12 mouse cellular contexts compared by ENCODE assay signal in the genomic region with DNA sequence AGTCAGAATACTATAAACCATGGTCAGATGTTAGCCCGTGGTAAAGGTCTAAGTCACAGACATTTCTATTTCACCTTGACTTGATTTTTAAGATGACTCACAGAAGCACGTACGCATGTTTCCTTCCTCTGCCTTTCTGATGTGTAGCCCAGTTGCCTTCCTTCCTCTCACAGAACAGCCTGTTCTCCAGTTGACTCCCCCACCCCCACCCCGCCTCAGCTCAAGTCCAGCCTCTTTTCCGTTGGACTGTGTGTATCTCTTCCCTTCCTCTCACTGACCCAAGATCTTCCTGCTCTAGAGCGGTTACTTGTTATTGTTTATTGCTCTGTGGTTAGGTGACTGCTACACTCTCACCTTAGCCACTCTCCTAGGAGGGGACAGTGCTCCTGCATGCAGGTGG. TPM values are rescaled to one million over a fixed set of nuclear protein-coding genes. Genes with fewer than 3 reads are reported as not detected.
DNase-seq lines count a peak whose midpoint lies in the region; ATAC-seq and TF ChIP-seq lines count a peak whose summit lies in the region.
"Had no signal": no experiment of that assay in that cellular context is flagged by ENCODE, and none has a peak within 500 bp of the region (broad histone marks: within the 10 kb centered on the region; RNA-seq: fewer than 3 reads in every experiment).

No protein-coding gene starts in this region.

- peak overlapping the region; percentile 51; the same call in 1 of the 2 replicates for H3K27ac ChIP-seq in kidney, embryonic 15.5 days
- H3K27ac ChIP-seq in lung, embryonic 16.5 days (ENCODE audit: low read length) = peak overlapping the region; percentile 78
- H3K27ac ChIP-seq in cerebellum, adult 2 months (ENCODE audit: insufficient read depth, low read length) = no peak overlapping the region
- H3K27ac ChIP-seq: limb, embryonic 10.5 days had no signal

- peak; percentile 47 for DNase-seq in adrenal gland, adult 2 months
- DNase-seq in adrenal gland, adult 18-20 months (ENCODE audit: low spot score in 2 of 2) = no peak
- DNase-seq in heart, adult 8-10 months (ENCODE audit: low spot score) = peak; percentile 77
- DNase-seq in cerebellum, adult 2 months = no peak
- no peak for DNase-seq in frontal cortex, postnatal 36 days (ENCODE audit: low spot score in 2 of 2)
- DNase-seq in frontal cortex, postnatal 10 days (ENCODE audit: low spot score in 2 of 2) = no peak
- DNase-seq: cerebellum, adult 9-10 months had no signal

- no peak overlapping the region for H3K9ac ChIP-seq in kidney, embryonic 15.5 days
- H3K9ac ChIP-seq in lung, embryonic 16.5 days (ENCODE audit: low read length) = no peak overlapping the region

- no peaks in the 10 kb centered on the region for H3K27me3 ChIP-seq in kidney, embryonic 15.5 days
- H3K27me3 ChIP-seq in lung, embryonic 16.5 days (ENCODE audit: control insufficient read depth, insufficient read depth, low read depth, low read length) = no peaks in the 10 kb centered on the region
- no peaks in the 10 kb centered on the region for H3K27me3 ChIP-seq in cerebellum, adult 2 months (ENCODE audit: control insufficient read depth, insufficient read depth, low read length)

- H3K9me3 ChIP-seq in kidney, embryonic 15.5 days (replicated peaks) = no peaks in the 10 kb centered on the region
- H3K9me3 ChIP-seq in lung, embryonic 16.5 days (ENCODE audit: control insufficient read depth, low read length) = no peaks in the 10 kb centered on the region
- H3K9me3 ChIP-seq: limb, embryonic 10.5 days had no signal

- no peak overlapping the region for H3K4me3 ChIP-seq in kidney, embryonic 15.5 days (replicated peaks)
- H3K4me3 ChIP-seq in lung, embryonic 16.5 days (ENCODE audit: low read length) = no peak overlapping the region
- no peak overlapping the region for H3K4me3 ChIP-seq in cerebellum, adult 2 months (replicated peaks; ENCODE audit: insufficient read depth, low read depth, low read length)
- H3K4me3 ChIP-seq: limb, embryonic 10.5 days had no signal

- no peak; the same call in 1 of the 2 replicates for ATAC-seq in kidney, embryonic 15.5 days (replicated peaks; ENCODE audit: low FRiP score)
- ATAC-seq in lung, embryonic 16.5 days (ENCODE audit: low read depth) = peak; percentile 22
- ATAC-seq: hindbrain, embryonic 16.5 days had no signal

- peaks cover 4% of the 10 kb centered on the region for H3K36me3 ChIP-seq in kidney, embryonic 15.5 days
- H3K36me3 ChIP-seq in lung, embryonic 16.5 days (ENCODE audit: control insufficient read depth, insufficient read depth, low read length) = no peaks in the 10 kb centered on the region
- H3K36me3 ChIP-seq: limb, embryonic 10.5 days had no signal

- WGBS in kidney, embryonic 15.5 days = 54% methylated on average over 6 of the region's 6 CpGs
- WGBS in lung, embryonic 16.5 days = 47% methylated on average over 6 of the region's 6 CpGs
- WGBS in cerebellum, adult 2 months = 83% methylated on average over 6 of the region's 6 CpGs

- no peak for TF ChIP-seq CTCF in cerebellum, adult 2 months (IDR thresholded peaks at IDR 0.05; ENCODE audit: borderline replicate concordance, insufficient read depth, low read depth, low read length)

- H3K4me2 ChIP-seq in kidney, embryonic 15.5 days = no peak overlapping the region
- no peak overlapping the region for H3K4me2 ChIP-seq in lung, embryonic 16.5 days (ENCODE audit: low read depth, low read length)

- TF ChIP-seq POLR2A in cerebellum, adult 2 months (IDR thresholded peaks at IDR 0.05; ENCODE audit: borderline replicate concordance, insufficient read depth, low read length) = no peak

- H3K4me1 ChIP-seq in kidney, embryonic 15.5 days = peaks cover 14% of the 10 kb centered on the region
- peaks cover 14% of the 10 kb centered on the region for H3K4me1 ChIP-seq in lung, embryonic 16.5 days (replicated peaks; ENCODE audit: control insufficient read depth, insufficient read depth, low read length)
- H3K4me1 ChIP-seq in cerebellum, adult 2 months (ENCODE audit: control insufficient read depth, insufficient read depth, low read length) = peaks cover 8% of the 10 kb centered on the region; the same call in 1 of the 2 replicates

RNA-seq across cellular contexts. Expression of a gene that starts 49.5 kb away (rescaled TPM):
- not detected for total RNA-seq in adrenal gland, adult 2 months (2021)
- polyA plus RNA-seq in adrenal gland, adult 2 months (2012; rRNA removed) = not detected in 2 replicates
- not detected for total RNA-seq in adrenal gland, adult 18-20 months (2021)
- total RNA-seq in heart, adult 8-10 months (2022) = not detected
- not detected in 2 replicates for polyA plus RNA-seq in kidney, embryonic 15.5 days (2015; fragmentation: Nextera tagmentation; extraction: Ambion mirVana)
- polyA plus RNA-seq in lung, embryonic 16.5 days (2015; fragmentation: Nextera tagmentation; extraction: Ambion mirVana) = not detected in 2 replicates
- polyA plus RNA-seq in cerebellum, adult 2 months (2012; rRNA removed) = not detected in 2 replicates
- polyA plus RNA-seq: hindbrain, embryonic 16.5 days; limb, embryonic 10.5 days; small intestine, adult 2 months had no signal

RNA-seq across cellular contexts. Expression of a gene that starts 54.0 kb away (rescaled TPM):
- total RNA-seq in adrenal gland, adult 2 months (2021) = 1 to 10 TPM; 4.2 to 5.7 TPM
- 1.5 and 2.6 TPM in 2 replicates for polyA plus RNA-seq in adrenal gland, adult 2 months (2012; rRNA removed)
- total RNA-seq in adrenal gland, adult 18-20 months (2021) = 1 to 10 TPM; 2.5 to 3.0 TPM
- 1 to 10 TPM; 1.4 to 3.1 (median 2.1) TPM for total RNA-seq in heart, adult 8-10 months (2022)
- polyA plus RNA-seq in kidney, embryonic 15.5 days (2015; fragmentation: Nextera tagmentation; extraction: Ambion mirVana) = 24.0 and 27.4 TPM in 2 replicates
- 23.4 and 27.4 TPM in 2 replicates for polyA plus RNA-seq in lung, embryonic 16.5 days (2015; fragmentation: Nextera tagmentation; extraction: Ambion mirVana)
- 5.4 and 7.1 TPM in 2 replicates for polyA plus RNA-seq in cerebellum, adult 2 months (2012; rRNA removed)

Comparison
In these comparisons a context has a peak if more than half of its experiments do, and no peak if none do; other contexts are left out.
1. DNase-seq: peak in adrenal gland, adult 2 months (single experiment) and heart, adult 8-10 months (single experiment); none in adrenal gland, adult 18-20 months (0 of 2), cerebellum, adult 2 months (0 of 2), frontal cortex, postnatal 36 days (0 of 2) and frontal cortex, postnatal 10 days (0 of 2).